Mouse (Mus musculus): ENCODE measurements around the gene F8a. TPM values are rescaled to one million over a fixed set of nuclear protein-coding genes. Genes with fewer than 3 reads are reported as not detected.
A peak's percentile ranks its signal among the peaks of the same experiment; 100 is the strongest.
"Not testable (repeated sequence)": the region's sequence is repeated elsewhere in the genome, so short reads cannot be mapped to it uniquely, and the experiment has no call there.

The F8a gene
- polyA plus RNA-seq (2016; fragmentation: Nextera tagmentation; extraction: Ambion mirVana): 25.0 and 26.1 TPM in 2 replicates

DNA sequence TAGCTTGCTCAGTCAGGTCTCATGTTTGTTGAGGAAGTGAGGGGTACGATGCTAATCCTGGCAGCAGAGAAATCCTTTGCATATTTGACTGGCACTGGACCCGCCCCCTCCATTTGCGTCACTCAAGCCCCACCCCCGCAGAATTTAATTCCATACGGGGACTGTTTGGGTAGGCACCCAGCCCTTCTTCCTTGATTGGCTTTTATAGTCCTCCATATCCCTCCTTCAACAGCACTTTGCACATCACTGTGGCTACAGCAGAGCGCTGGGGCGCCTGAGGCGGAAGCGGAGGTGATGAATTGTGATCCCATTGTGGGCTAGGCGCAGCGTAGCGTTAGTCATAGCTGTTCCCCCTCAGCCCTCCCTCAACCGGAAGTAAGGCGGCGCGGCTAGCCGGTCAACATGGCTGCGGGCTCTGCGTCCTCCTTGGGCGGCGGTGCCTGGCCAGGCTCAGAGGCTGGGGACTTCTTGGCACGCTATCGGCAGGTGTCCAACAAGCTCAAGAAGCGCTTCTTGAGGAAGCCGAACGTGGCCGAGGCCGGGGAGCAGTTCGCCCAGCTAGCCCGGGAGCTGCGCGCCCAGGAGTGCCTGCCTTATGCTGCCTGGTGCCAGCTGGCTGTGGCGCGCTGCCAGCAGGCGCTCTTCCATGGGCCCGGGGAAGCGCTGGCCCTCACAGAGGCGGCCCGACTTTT is at the start of gene F8a:
Gene F8a, plus strand, starts transcription at position 378 of the 692 bp plus-strand sequence.
- Histone ChIP-seq H3K4me1 (no peaks in the 10 kb centered on the region), H3K4me2 (replicated peaks) (peak within 1 kb of the TSS; percentile 71), H3K36me3 (no peaks in the 10 kb centered on the region), H3K4me3 (peak within 1 kb of the TSS; percentile 62), H3K27ac (peak within 1 kb of the TSS; percentile 92), H3K9ac (peak within 1 kb of the TSS; percentile 72), H3K9me3 (replicated peaks) (no peaks in the 10 kb centered on the region), H3K27me3 (peaks cover 11% of the 10 kb centered on the region; the same call in 1 of the 2 replicates)
- 21% methylated on average over 39 of the region's 39 CpGs for WGBS
- ATAC-seq (ENCODE audit: low FRiP score): peak; percentile 97

- not testable (repeated sequence) for H3K9me3 ChIP-seq (replicated peaks); H3K36me3 ChIP-seq; H3K4me2 ChIP-seq (replicated peaks); H3K4me3 ChIP-seq; H3K27me3 ChIP-seq; H3K27ac ChIP-seq; H3K4me1 ChIP-seq; ATAC-seq (ENCODE audit: low FRiP score); H3K9ac ChIP-seq
- 72% methylated on average over 11 of the region's 12 CpGs for WGBS
These were observed 36.2 kb upstream of the F8a start, which contains the start of gene Xlr3b for GRCm38 (mm10) chrX:73191934-73192333. Xlr3b (plus strand) TSS chrX:73192207.

- not testable (repeated sequence) for H3K4me2 ChIP-seq (replicated peaks); H3K9ac ChIP-seq
- 79% methylated on average over 19 of the region's 19 CpGs for WGBS
These were observed 14.1 kb upstream of the F8a start, which contains the start of gene Xlr4b for GRCm38 (mm10) chrX:73213819-73214564. Xlr4b (plus strand) TSS chrX:73214333.

GRCm38 (mm10) chrX:73225365-73225764 is 2.7 kb upstream of the F8a start:
- Histone ChIP-seq H3K36me3 (no peaks in the 10 kb centered on the region), H3K4me1 (no peaks in the 10 kb centered on the region), H3K27ac (no peak overlapping the region), H3K4me2 (replicated peaks) (no peak overlapping the region), H3K9me3 (replicated peaks) (no peaks in the 10 kb centered on the region), H3K4me3 (no peak overlapping the region), H3K9ac (no peak overlapping the region), H3K27me3 (peaks cover 11% of the 10 kb centered on the region; the same call in 1 of the 2 replicates)
- 53% methylated on average over 1 of the region's 1 CpGs for WGBS
- ATAC-seq (ENCODE audit: low FRiP score): no peak

More at GRCm38 (mm10) chrX:73213819-73214564, 14.1 kb upstream of the F8a start, which contains the start of gene Xlr4b:
- not testable (repeated sequence) for H3K36me3 ChIP-seq; H3K27ac ChIP-seq; ATAC-seq (ENCODE audit: low FRiP score); H3K9me3 ChIP-seq (replicated peaks); H3K4me1 ChIP-seq; H3K27me3 ChIP-seq; H3K4me3 ChIP-seq

DNA sequence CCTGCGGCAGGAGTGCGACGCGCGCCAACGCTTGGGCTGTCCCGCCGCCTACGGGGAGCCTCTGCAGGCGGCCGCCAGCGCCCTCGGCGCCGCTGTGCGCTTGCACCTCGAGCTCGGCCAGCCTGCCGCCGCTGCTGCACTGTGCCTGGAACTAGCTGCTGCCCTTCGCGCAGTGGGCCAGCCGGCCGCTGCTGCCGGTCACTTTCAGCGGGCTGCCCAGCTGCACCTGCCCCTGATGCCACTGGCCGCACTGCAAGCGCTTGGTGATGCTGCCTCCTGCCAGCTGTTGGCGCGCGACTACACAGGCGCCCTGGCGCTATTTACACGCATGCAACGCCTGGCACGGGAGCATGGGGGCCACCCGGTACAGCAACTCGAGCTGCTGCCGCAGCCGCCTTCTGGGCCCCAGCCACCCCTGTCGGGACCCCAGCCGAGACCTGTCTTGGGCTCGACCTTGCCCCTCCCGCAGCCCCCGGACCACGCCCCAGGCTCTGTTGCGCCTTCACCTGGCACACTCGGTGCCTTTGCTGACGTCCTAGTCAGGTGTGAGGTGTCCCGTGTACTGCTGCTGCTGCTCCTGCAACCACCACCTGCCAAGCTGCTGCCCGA is 619 bp downstream of the F8a start:
- H3K4me1 ChIP-seq: no peaks in the 10 kb centered on the region
- H3K4me3 ChIP-seq: peak overlapping the region; percentile 62
- peak; percentile 64 for ATAC-seq (ENCODE audit: low FRiP score)
- WGBS: 24% methylated on average over 47 of the region's 51 CpGs
- H3K27ac ChIP-seq: peak overlapping the region; percentile 92
- H3K27me3 ChIP-seq: peaks cover 11% of the 10 kb centered on the region; the same call in 1 of the 2 replicates
- no peaks in the 10 kb centered on the region for H3K9me3 ChIP-seq (replicated peaks)
- H3K36me3 ChIP-seq: no peaks in the 10 kb centered on the region
- peak overlapping the region; percentile 71 for H3K4me2 ChIP-seq (replicated peaks)
- peak overlapping the region; percentile 72 for H3K9ac ChIP-seq

GRCm38 (mm10) chrX:73229288-73229687 is 1.2 kb downstream of the F8a start:
- peaks cover 11% of the 10 kb centered on the region; the same call in 1 of the 2 replicates for H3K27me3 ChIP-seq
- H3K9ac ChIP-seq: peak overlapping the region; percentile 72
- no peaks in the 10 kb centered on the region for H3K9me3 ChIP-seq (replicated peaks)
- H3K36me3 ChIP-seq: no peaks in the 10 kb centered on the region
- 43% methylated on average over 3 of the region's 3 CpGs for WGBS
- peak overlapping the region; percentile 92 for H3K27ac ChIP-seq
- ATAC-seq (ENCODE audit: low FRiP score): no peak
- H3K4me2 ChIP-seq (replicated peaks): peak overlapping the region; percentile 71
- no peaks in the 10 kb centered on the region for H3K4me1 ChIP-seq
- H3K4me3 ChIP-seq: peak overlapping the region; percentile 62

DNA sequence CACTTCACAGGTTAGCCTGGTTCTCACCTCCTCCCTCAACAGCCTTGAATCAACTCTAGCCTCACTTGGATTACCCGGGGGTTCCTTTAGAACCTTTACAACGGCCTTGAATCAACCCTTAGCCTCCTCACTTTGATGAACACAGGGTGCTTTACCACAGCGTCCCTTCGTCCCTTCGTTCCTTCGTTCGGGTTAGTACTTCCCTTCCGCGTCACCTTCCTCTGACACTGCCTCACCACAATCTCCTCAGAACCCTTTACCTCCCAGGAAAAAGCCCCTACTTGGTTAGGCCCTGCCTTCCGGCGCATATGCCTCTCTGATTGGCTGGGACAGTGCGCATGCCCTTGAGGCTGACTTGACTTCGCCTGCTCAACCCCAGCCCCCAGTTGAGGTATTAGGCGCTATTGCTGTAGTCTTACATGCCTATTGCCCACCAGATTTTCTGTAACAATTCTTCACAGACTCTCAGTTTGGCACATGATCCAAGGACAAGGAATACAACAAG is 14.8 kb downstream of the F8a start, which contains the start of gene Xlr4c:
Gene Xlr4c, minus strand, starts transcription at position 310 of the 505 bp plus-strand sequence.
- H3K36me3 ChIP-seq; H3K4me3 ChIP-seq; H3K27me3 ChIP-seq; H3K9me3 ChIP-seq (replicated peaks); H3K9ac ChIP-seq; H3K4me2 ChIP-seq (replicated peaks); ATAC-seq (ENCODE audit: low FRiP score); H3K4me1 ChIP-seq; H3K27ac ChIP-seq: not testable (repeated sequence)
- 91% methylated on average over 14 of the region's 14 CpGs for WGBS

DNA sequence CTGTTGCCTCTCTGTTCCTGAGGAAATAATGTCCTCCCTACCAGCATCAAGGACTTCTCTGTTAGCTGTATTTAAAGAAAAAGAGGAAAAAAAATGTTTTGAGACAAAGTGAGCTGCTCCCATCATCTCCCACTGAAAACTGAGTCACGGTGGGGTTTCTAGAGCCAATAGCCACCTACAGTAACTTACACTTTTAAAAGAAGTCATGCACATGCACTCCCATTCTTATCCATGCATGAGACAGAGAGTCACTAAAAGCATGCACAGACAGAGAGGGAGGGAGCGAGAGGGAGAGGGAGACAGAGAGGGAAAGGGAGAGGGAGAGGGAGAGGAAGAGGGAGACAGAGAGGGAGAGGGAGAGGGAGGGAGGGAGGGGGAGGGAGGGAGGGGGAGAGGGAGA is 34.3 kb downstream of the F8a start:
- H3K27me3 ChIP-seq; H3K36me3 ChIP-seq; H3K4me1 ChIP-seq; H3K9ac ChIP-seq; H3K27ac ChIP-seq; ATAC-seq (ENCODE audit: low FRiP score); H3K4me3 ChIP-seq; H3K4me2 ChIP-seq (replicated peaks); H3K9me3 ChIP-seq (replicated peaks): not testable (repeated sequence)
- 92% methylated on average over 1 of the region's 2 CpGs for WGBS

- H3K9ac ChIP-seq; H3K27me3 ChIP-seq; ATAC-seq (ENCODE audit: low FRiP score); H3K9me3 ChIP-seq (replicated peaks); H3K4me1 ChIP-seq; H3K36me3 ChIP-seq; H3K27ac ChIP-seq; H3K4me3 ChIP-seq; H3K4me2 ChIP-seq (replicated peaks): not testable (repeated sequence)
- WGBS: 92% methylated on average over 14 of the region's 14 CpGs
These were observed 37.2 kb downstream of the F8a start, which contains the start of gene Xlr3c for GRCm38 (mm10) chrX:73265270-73265669. Xlr3c (minus strand) TSS chrX:73265390.

Other genes with a start within 250 kb of the F8a start
- gene Zfp185, start 241.0 kb upstream of the F8a start, polyA plus RNA-seq (2016; fragmentation: Nextera tagmentation; extraction: Ambion mirVana): 6.9 and 8.8 TPM in 2 replicates
- 0.09 TPM in 1 of 2 replicates, not detected in the other for gene Pnma5, start 191.2 kb upstream of the F8a start, polyA plus RNA-seq (2016; fragmentation: Nextera tagmentation; extraction: Ambion mirVana)
- 1.1 TPM in 2 replicates for gene Pnma3, start 163.5 kb upstream of the F8a start, polyA plus RNA-seq (2016; fragmentation: Nextera tagmentation; extraction: Ambion mirVana)
- 0.97 and 1.0 TPM in 2 replicates for gene Xlr4a, start 145.8 kb upstream of the F8a start, polyA plus RNA-seq (2016; fragmentation: Nextera tagmentation; extraction: Ambion mirVana)
- 4.2 and 6.4 TPM in 2 replicates for gene Xlr3a, start 131.2 kb upstream of the F8a start, polyA plus RNA-seq (2016; fragmentation: Nextera tagmentation; extraction: Ambion mirVana)
- 0.45 TPM in 1 of 2 replicates, not detected in the other for gene Gm14685, start 111.2 kb upstream of the F8a start, polyA plus RNA-seq (2016; fragmentation: Nextera tagmentation; extraction: Ambion mirVana)
- gene Xlr5b, start 79.5 kb upstream of the F8a start, polyA plus RNA-seq (2016; fragmentation: Nextera tagmentation; extraction: Ambion mirVana): not detected in 2 replicates
- 0.15 and 0.51 TPM in 2 replicates for gene DXBay18, start 78.8 kb upstream of the F8a start, polyA plus RNA-seq (2016; fragmentation: Nextera tagmentation; extraction: Ambion mirVana)
- not detected in 2 replicates for gene Spin2d, start 51.3 kb upstream of the F8a start, polyA plus RNA-seq (2016; fragmentation: Nextera tagmentation; extraction: Ambion mirVana)
- gene Xlr3b, start 36.1 kb upstream of the F8a start, polyA plus RNA-seq (2016; fragmentation: Nextera tagmentation; extraction: Ambion mirVana): 18.8 and 20.3 TPM in 2 replicates
- gene Xlr4b, start 14.0 kb upstream of the F8a start, polyA plus RNA-seq (2016; fragmentation: Nextera tagmentation; extraction: Ambion mirVana): 0.63 and 1.2 TPM in 2 replicates
- 0.81 TPM in 1 of 2 replicates, not detected in the other for gene Xlr4c, start 14.8 kb downstream of the F8a start, polyA plus RNA-seq (2016; fragmentation: Nextera tagmentation; extraction: Ambion mirVana)
- gene Xlr3c, start 37.1 kb downstream of the F8a start, polyA plus RNA-seq (2016; fragmentation: Nextera tagmentation; extraction: Ambion mirVana): 0.35 and 0.43 TPM in 2 replicates
- not detected in 2 replicates for gene Xlr5a, start 64.7 kb downstream of the F8a start, polyA plus RNA-seq (2016; fragmentation: Nextera tagmentation; extraction: Ambion mirVana)
- not detected in 2 replicates for gene Xlr5c, start 64.7 kb downstream of the F8a start, polyA plus RNA-seq (2016; fragmentation: Nextera tagmentation; extraction: Ambion mirVana)
- gene Gm45015, start 108.5 kb downstream of the F8a start, polyA plus RNA-seq (2016; fragmentation: Nextera tagmentation; extraction: Ambion mirVana): not detected in 2 replicates
- 19.0 and 20.7 TPM in 2 replicates for gene Zfp275, start 114.3 kb downstream of the F8a start, polyA plus RNA-seq (2016; fragmentation: Nextera tagmentation; extraction: Ambion mirVana)
- not detected in 2 replicates for gene Gm18336, start 170.4 kb downstream of the F8a start, polyA plus RNA-seq (2016; fragmentation: Nextera tagmentation; extraction: Ambion mirVana)
- gene Zfp92, start 182.8 kb downstream of the F8a start, polyA plus RNA-seq (2016; fragmentation: Nextera tagmentation; extraction: Ambion mirVana): 0.14 and 0.23 TPM in 2 replicates
- gene Trex2, start 207.1 kb downstream of the F8a start, polyA plus RNA-seq (2016; fragmentation: Nextera tagmentation; extraction: Ambion mirVana): not detected in 2 replicates
- 65.1 and 69.3 TPM in 2 replicates for gene Haus7, start 230.8 kb downstream of the F8a start, polyA plus RNA-seq (2016; fragmentation: Nextera tagmentation; extraction: Ambion mirVana)

All from hindbrain, embryonic 12.5 days (tissue).